Mouse (Mus musculus) intestine, embryonic 16.5 days (tissue): ENCODE data around the gene Bdnf. TPM values are rescaled to one million over a fixed set of nuclear protein-coding genes. Genes with fewer than 3 reads are reported as not detected.

Source experiments
- ATAC-seq: fragments of 200-750 bp; cut with Nextera tagmentation; 2 replicates; pipeline ENCODE4 v1.8.0; 2017; ENCODE audit warnings: moderate TSS enrichment, moderate library complexity
- H3K27ac ChIP-seq: fragments of 300-500 bp; sonication (generic); 2 replicates; pipeline ENCODE4 v1.5.1; 2014; ENCODE audit warnings: mild to moderate bottlenecking, low read length
- H3K27me3 ChIP-seq: fragments of 300-500 bp; sonication (generic); replicated peaks from 2 replicates; pipeline ENCODE4 v1.6.1; 2014; ENCODE audit warnings: low read length, control low read depth, mixed read lengths; ENCODE audit not compliant: control insufficient read depth, insufficient read depth
- H3K36me3 ChIP-seq: fragments of 300-500 bp; sonication (generic); 2 replicates; pipeline ENCODE4 v1.6.1; 2014; ENCODE audit warnings: low read length, control low read depth; ENCODE audit not compliant: control insufficient read depth, insufficient read depth
- H3K4me1 ChIP-seq: fragments of 300-500 bp; sonication (generic); 2 replicates; pipeline ENCODE4 v1.6.1; 2014; ENCODE audit warnings: low read length, control low read depth, mixed read lengths; ENCODE audit not compliant: control insufficient read depth, insufficient read depth
- H3K4me2 ChIP-seq: fragments of 300-500 bp; sonication (generic); 2 replicates; pipeline ENCODE4 v1.6.1; 2014; ENCODE audit warnings: low read depth, low read length, control low read depth
- H3K4me3 ChIP-seq: fragments of 300-500 bp; sonication (generic); 2 replicates; pipeline ENCODE4 v1.5.1; 2014; ENCODE audit warnings: mild to moderate bottlenecking, low read length
- H3K9ac ChIP-seq: fragments of 300-500 bp; sonication (generic); 2 replicates; pipeline ENCODE4 v1.6.1; 2014; ENCODE audit warnings: low read depth, low read length
- H3K9me3 ChIP-seq: fragments of 300-500 bp; sonication (generic); 2 replicates; pipeline ENCODE4 v1.6.1; 2016; ENCODE audit warnings: low read length, control low read depth; ENCODE audit not compliant: control insufficient read depth
- WGBS: fragments of 180-500 bp; shearing (Covaris S2); extraction: QIAGEN DNeasy Blood & Tissue Kit; methylation state at CpG from one replicate; pipeline ENCODE4 v1.1.7; 2014; 5-methylcytosine and 5-hydroxymethylcytosine counted together
- polyA plus RNA-seq: library from polyadenylated mRNA; unstranded; fragments of >200 nt; fragmentation: Nextera tagmentation; extraction: Ambion mirVana; gene quantifications from 2 replicates; pipeline ENCODE4 v1.2.1, GENCODE M21; 2015

Gene Bdnf
- 2.1 and 2.2 TPM in 2 replicates for polyA plus RNA-seq

GRCm38 (mm10) chr2:109674532-109674931 lies at the start of gene Bdnf:
Gene Bdnf (plus strand): TSS chr2:109674700.
- ATAC-seq = no peak
- peak within 1 kb of the TSS; percentile 52 for H3K4me2 ChIP-seq
- WGBS = 3% methylated on average over 15 of the region's 15 CpGs
- peaks cover 55% of the 10 kb centered on the region for H3K27me3 ChIP-seq
- H3K9ac ChIP-seq = no peak within 1 kb of the TSS
- peaks cover 12% of the 10 kb centered on the region for H3K4me1 ChIP-seq
- H3K27ac ChIP-seq = no peak within 1 kb of the TSS
- H3K36me3 ChIP-seq = no peaks in the 10 kb centered on the region
- H3K4me3 ChIP-seq = peak within 1 kb of the TSS; percentile 36
- H3K9me3 ChIP-seq = no peaks in the 10 kb centered on the region

- no peak overlapping the region for H3K27ac ChIP-seq
- H3K9ac ChIP-seq = no peak overlapping the region
- no peaks in the 10 kb centered on the region for H3K9me3 ChIP-seq
- no peaks in the 10 kb centered on the region for H3K36me3 ChIP-seq
- no peak overlapping the region for H3K4me2 ChIP-seq
- ATAC-seq = no peak
- no peak overlapping the region for H3K4me3 ChIP-seq
- H3K4me1 ChIP-seq = no peaks in the 10 kb centered on the region
- no peaks in the 10 kb centered on the region for H3K27me3 ChIP-seq
- WGBS = 57% methylated on average over 6 of the region's 6 CpGs
Measured at GRCm38 (mm10) chr2:109626864-109627263, 47.6 kb upstream of the Bdnf start.

GRCm38 (mm10) chr2:109673509-109674455 lies 718 bp upstream of the Bdnf start:
- no peaks in the 10 kb centered on the region for H3K36me3 ChIP-seq
- no peak overlapping the region for H3K9ac ChIP-seq
- H3K9me3 ChIP-seq = no peaks in the 10 kb centered on the region
- no peak for ATAC-seq
- no peak overlapping the region for H3K27ac ChIP-seq
- under 1% methylated on average over 48 of the region's 48 CpGs for WGBS
- H3K4me3 ChIP-seq = peak overlapping the region; percentile 36
- peaks cover 12% of the 10 kb centered on the region for H3K4me1 ChIP-seq
- H3K4me2 ChIP-seq = peak overlapping the region; percentile 52
- H3K27me3 ChIP-seq = peaks cover 55% of the 10 kb centered on the region

- H3K9ac ChIP-seq = no peak overlapping the region
- H3K4me1 ChIP-seq = peaks cover 12% of the 10 kb centered on the region
- ATAC-seq = no peak
- H3K4me2 ChIP-seq = no peak overlapping the region
- no peak overlapping the region for H3K27ac ChIP-seq
- WGBS = 14% methylated on average over 11 of the region's 11 CpGs
- H3K36me3 ChIP-seq = no peaks in the 10 kb centered on the region
- no peak overlapping the region for H3K4me3 ChIP-seq
- peaks cover 55% of the 10 kb centered on the region for H3K27me3 ChIP-seq
- no peaks in the 10 kb centered on the region for H3K9me3 ChIP-seq
Measured at GRCm38 (mm10) chr2:109675051-109675450, 551 bp downstream of the Bdnf start.

GRCm38 (mm10) chr2:109675973-109676617 lies 1.6 kb downstream of the Bdnf start:
- peak; percentile 77 for ATAC-seq
- Histone ChIP-seq H3K27me3 (peaks cover 55% of the 10 kb centered on the region), H3K36me3 (no peaks in the 10 kb centered on the region), H3K9me3 (no peaks in the 10 kb centered on the region), H3K4me3 (no peak overlapping the region), H3K4me1 (peaks cover 12% of the 10 kb centered on the region), H3K27ac (no peak overlapping the region), H3K4me2 (peak overlapping the region; percentile 23; the same call in 1 of the 2 replicates), H3K9ac (no peak overlapping the region)
- 1% methylated on average over 29 of the region's 29 CpGs for WGBS

- Histone ChIP-seq H3K27me3 (peaks cover 55% of the 10 kb centered on the region), H3K4me1 (peaks cover 12% of the 10 kb centered on the region), H3K9me3 (no peaks in the 10 kb centered on the region), H3K36me3 (no peaks in the 10 kb centered on the region), H3K4me2 (no peak overlapping the region), H3K9ac (no peak overlapping the region), H3K27ac (no peak overlapping the region), H3K4me3 (no peak overlapping the region)
- no peak for ATAC-seq
- 2% methylated on average over 6 of the region's 6 CpGs for WGBS
Measured at GRCm38 (mm10) chr2:109676618-109676974, 2.1 kb downstream of the Bdnf start.

GRCm38 (mm10) chr2:109677221-109678089 lies 3.0 kb downstream of the Bdnf start:
- Histone ChIP-seq H3K36me3 (no peaks in the 10 kb centered on the region), H3K4me1 (peaks cover 12% of the 10 kb centered on the region), H3K27ac (no peak overlapping the region), H3K9ac (no peak overlapping the region), H3K27me3 (peaks cover 55% of the 10 kb centered on the region), H3K4me2 (peak overlapping the region; percentile 75), H3K9me3 (no peaks in the 10 kb centered on the region), H3K4me3 (peak overlapping the region; percentile 48)
- peak; percentile 55 for ATAC-seq
- under 1% methylated on average over 50 of the region's 50 CpGs for WGBS

GRCm38 (mm10) chr2:109678090-109678409 lies 3.5 kb downstream of the Bdnf start:
- Histone ChIP-seq H3K4me1 (peaks cover 12% of the 10 kb centered on the region), H3K9ac (no peak overlapping the region), H3K27me3 (peaks cover 50% of the 10 kb centered on the region), H3K9me3 (no peaks in the 10 kb centered on the region), H3K36me3 (no peaks in the 10 kb centered on the region), H3K4me2 (peak overlapping the region; percentile 75), H3K4me3 (peak overlapping the region; percentile 48), H3K27ac (no peak overlapping the region)
- ATAC-seq = peak; percentile 66
- WGBS = 0% methylated on average over 18 of the region's 18 CpGs

- Histone ChIP-seq H3K4me2 (peak overlapping the region; percentile 75), H3K4me1 (peaks cover 12% of the 10 kb centered on the region)
- no peak for ATAC-seq
Measured at GRCm38 (mm10) chr2:109678454-109678853, 4.0 kb downstream of the Bdnf start.

More at GRCm38 (mm10) chr2:109678454-109678853, 4.0 kb downstream of the Bdnf start:
- Histone ChIP-seq H3K9ac (no peak overlapping the region), H3K27me3 (peaks cover 47% of the 10 kb centered on the region), H3K27ac (no peak overlapping the region), H3K4me3 (peak overlapping the region; percentile 48), H3K36me3 (no peaks in the 10 kb centered on the region), H3K9me3 (no peaks in the 10 kb centered on the region)
- 5% methylated on average over 8 of the region's 8 CpGs for WGBS
